Mouse (Mus musculus): ENCODE data around the gene Sgsm3. TPM values are rescaled to one million over a fixed set of nuclear protein-coding genes. Genes with fewer than 3 reads are reported as not detected.

Sgsm3 gene
- total RNA-seq, 2 experiments from 2014 or later, result 17.3 to 19.2 TPM

GRCm38 (mm10) chr15:80975666-80976065 lies 1.9 kb upstream of the Sgsm3 start:
- no peak for DNase-seq (ENCODE audit: low spot score)

DNA sequence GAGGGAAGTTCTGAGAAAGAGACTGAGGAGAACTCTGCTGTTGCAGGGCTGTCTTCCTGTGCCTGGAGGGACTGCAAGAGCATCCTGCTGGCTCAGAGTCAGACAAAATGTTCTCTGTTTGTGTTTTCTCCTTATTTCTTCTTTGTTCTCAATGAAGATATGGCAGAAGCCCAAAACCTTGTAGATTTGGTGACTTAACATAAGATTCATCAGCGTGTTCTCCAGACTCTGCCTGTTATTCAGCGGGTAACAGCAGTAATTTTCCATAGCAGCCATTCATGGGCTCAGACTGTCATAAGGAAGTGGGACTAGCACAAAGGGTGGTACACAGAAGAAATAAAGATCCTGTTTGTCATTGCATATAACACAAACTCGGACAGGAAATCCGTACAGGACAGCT lies 2.0 kb downstream of the Sgsm3 start:
- no peak for DNase-seq (ENCODE audit: low spot score)

- no peak for DNase-seq (ENCODE audit: low spot score)
Observed at GRCm38 (mm10) chr15:80981176-80981575, 3.6 kb downstream of the Sgsm3 start.

DNA sequence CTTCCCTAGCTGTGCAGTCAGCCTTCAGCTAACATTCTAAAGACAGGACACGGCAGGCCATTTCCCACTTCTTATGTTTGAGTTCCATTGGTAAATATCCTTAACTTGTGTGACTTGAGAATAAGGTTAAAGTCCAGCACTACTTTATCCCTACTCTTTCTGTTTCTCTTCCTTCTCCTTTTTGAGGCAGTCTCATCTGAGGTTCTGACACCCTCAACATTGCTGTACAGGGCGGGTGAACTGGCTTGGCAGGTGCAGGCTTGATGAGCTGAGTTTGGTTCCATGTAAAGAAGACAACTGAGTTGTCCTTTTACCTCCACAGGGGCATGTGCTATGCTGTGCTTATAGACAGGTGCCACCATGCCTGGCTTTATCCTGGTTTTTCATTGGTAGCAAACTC lies 5.7 kb downstream of the Sgsm3 start:
- DNase-seq (ENCODE audit: low spot score), result no peak

GRCm38 (mm10) chr15:80988331-80988730 lies 10.8 kb downstream of the Sgsm3 start:
- no peak for DNase-seq (ENCODE audit: low spot score)

GRCm38 (mm10) chr15:80989712-80990111 lies 12.1 kb downstream of the Sgsm3 start:
- no peak for DNase-seq (ENCODE audit: low spot score)

DNA sequence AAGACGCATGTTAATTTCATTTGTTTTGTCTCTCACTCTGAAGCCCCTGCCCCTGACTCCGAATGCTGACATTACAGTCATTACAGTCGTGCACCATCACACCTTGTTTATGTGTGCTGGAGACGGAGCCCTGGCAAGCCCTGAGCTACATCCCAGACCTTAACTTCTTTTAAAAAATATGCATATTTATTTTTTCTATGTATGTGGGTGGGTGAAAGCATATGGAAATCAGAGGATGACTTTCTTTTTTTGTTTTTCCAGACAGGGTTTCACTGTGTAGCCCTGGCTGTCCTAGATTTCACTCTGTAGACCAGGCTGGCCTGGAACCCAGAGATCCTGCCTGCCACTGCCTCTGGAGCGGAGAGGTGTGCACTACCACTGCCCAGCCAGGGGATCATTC lies 17.4 kb downstream of the Sgsm3 start:
- no peak for DNase-seq (ENCODE audit: low spot score)

DNA sequence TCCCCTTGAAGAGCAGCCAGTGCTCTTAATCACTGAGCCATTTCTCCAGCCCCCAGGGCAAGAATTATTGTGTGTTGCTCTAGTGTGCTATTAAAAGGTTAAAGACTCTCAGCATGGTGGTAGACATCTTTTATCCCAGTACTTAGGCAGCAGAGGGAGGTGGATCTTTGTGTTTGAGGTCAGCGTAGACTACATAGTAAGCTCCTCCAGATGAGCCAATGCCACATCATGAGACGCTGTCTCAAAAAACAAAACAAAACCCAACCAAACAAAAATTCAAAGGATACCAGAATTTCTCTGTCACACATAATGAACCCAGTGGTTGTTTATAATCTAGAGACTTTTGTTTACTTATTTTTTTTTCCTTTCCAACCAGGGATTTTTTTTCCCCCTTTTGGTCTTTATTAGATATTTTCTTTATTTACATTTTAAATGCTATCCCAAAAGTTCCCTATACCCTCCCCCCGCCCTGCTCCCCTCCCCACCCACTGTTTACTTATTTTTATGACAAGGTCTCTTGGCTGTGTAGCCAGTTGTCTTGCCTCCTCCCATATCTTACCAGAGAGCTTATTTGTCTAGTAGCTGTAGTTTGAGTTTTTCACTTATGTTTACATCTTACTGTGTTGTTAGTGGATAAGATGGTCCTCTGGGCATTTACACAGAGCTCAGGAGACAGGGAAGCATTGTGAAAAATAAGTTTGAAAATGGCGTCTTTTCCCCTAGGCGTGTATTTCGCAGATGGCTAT lies 18.7 kb downstream of the Sgsm3 start:
- no peak for DNase-seq (ENCODE audit: low spot score)

GRCm38 (mm10) chr15:80997077-80997476 lies 19.5 kb downstream of the Sgsm3 start:
- DNase-seq (ENCODE audit: low spot score), result no peak

- DNase-seq (ENCODE audit: low spot score), result no peak
Observed at GRCm38 (mm10) chr15:81000419-81001138, 23.0 kb downstream of the Sgsm3 start.

- DNase-seq (ENCODE audit: low spot score), result no peak
Observed at GRCm38 (mm10) chr15:81006127-81006735, 28.7 kb downstream of the Sgsm3 start.

- DNase-seq (ENCODE audit: low spot score), result no peak
Observed at GRCm38 (mm10) chr15:81007339-81007738, 29.8 kb downstream of the Sgsm3 start.

DNA sequence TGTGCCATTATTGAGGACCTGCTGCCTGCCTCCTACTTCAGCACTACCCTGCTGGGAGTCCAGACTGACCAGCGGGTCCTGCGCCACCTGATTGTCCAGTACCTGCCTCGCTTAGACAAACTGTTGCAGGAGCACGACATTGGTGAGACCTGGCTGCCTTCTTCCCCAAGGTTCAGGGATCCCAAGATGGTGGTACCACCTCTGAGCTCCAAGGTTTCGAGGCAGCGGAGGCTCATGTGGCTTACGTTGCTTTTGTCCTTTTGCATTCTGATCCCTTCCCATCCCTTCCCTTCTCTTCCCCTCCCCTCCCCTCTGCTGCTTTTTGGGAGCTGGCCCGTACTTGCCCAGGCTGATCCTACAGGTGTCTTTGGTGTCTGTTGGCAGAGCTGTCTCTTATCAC lies 30.3 kb downstream of the Sgsm3 start:
- no peak for DNase-seq (ENCODE audit: low spot score)

- DNase-seq (ENCODE audit: low spot score), result no peak
Observed at GRCm38 (mm10) chr15:81008689-81009123, 31.1 kb downstream of the Sgsm3 start.

GRCm38 (mm10) chr15:81010114-81010513 lies 32.5 kb downstream of the Sgsm3 start:
- no peak for DNase-seq (ENCODE audit: low spot score)

DNA sequence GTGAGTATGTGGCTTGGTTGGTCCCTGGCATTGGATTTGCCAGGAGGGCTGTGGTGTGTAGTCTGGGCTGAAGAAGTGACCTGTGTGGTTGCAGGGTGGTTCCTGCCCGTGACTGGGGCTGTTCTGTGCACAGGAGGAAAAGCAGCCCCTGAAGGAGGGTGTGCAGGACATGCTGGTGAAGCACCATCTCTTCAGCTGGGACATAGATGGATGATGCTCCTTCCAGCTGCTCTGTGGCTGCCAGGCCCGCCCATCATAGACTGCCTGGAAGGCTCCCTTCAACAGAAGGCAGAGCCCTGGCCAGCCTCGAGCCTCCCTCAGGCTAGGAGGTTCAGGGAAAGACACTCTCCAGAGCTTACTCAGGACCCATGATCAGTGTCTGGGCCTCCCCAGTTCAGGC lies 34.0 kb downstream of the Sgsm3 start:
- DNase-seq (ENCODE audit: low spot score), result no peak

DNA sequence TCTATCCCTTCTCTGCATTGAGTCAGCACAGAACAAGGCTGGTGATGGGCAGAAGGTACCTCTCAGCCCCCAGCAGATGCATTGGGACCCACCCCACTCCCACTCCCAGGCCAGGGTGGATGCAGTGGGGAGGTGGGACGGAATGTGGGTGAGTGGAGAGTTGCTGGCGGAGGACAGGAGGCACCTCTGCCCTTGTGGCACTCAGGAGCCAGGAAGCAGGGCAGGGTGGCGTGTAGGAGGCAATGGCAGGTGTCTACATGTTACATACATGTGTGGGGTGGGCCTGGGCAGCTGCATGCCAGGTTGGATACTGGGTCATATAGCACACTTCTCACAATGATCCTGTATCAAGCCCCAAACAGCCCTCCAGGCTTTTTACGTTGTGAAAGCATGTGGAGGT lies 34.8 kb downstream of the Sgsm3 start:
- no peak for DNase-seq (ENCODE audit: low spot score)

GRCm38 (mm10) chr15:81013186-81013585 lies 35.6 kb downstream of the Sgsm3 start:
- DNase-seq (ENCODE audit: low spot score), result no peak

GRCm38 (mm10) chr15:81015068-81015744 lies 37.6 kb downstream of the Sgsm3 start:
- peak; percentile 38 for DNase-seq (ENCODE audit: low spot score)

DNA sequence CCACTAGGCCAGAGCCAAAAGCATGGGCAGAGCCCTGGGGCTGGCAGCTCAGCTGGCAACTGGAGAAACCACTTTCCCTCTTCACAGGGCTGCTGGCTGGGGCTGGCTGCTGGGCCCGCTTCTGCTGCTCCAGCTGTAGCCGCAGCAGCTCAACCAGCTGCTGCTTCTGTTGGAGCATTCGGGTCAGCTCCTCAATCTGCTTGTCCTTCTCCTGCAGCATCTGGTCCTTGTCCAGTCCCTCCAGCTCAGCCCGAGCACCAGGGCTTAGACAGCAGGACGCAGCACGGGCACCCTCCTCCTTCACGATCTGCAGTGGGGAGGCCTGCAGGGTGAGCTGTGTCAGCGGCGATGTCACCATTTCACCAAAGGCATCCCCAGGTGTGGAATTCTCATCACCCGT lies 38.9 kb downstream of the Sgsm3 start:
- DNase-seq (ENCODE audit: low spot score), result no peak

DNA sequence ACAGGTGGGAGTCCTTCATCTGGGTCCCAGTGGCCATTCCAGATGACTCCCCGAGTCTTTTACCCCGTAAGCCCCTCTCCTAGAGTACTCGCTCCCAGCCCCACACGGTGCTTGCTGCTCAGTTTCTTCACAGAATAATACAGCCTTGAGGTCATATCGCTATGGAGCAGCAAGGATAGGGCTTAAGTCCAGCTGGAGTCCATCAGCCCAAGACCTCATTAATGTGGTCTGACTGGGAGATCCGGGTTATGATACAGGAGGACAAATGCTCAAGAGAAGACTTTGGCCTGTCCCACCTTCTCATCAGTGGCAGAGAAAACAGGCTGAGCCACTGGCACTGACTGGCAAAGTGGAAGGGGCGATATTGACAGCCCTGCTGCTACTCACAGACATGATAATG lies 39.7 kb downstream of the Sgsm3 start:
- DNase-seq (ENCODE audit: low spot score), result no peak

- no peak for DNase-seq (ENCODE audit: low spot score)
Observed at GRCm38 (mm10) chr15:81021377-81021776, 43.8 kb downstream of the Sgsm3 start.
